Mouse (Mus musculus): Measurements from ENCODE around the gene Duxf3. TPM values are rescaled to one million over a fixed set of nuclear protein-coding genes. Genes with fewer than 3 reads are reported as not detected.

The Duxf3 gene
- polyA plus RNA-seq, 1 experiment from 2014 or later = not detected

- ATAC-seq (ENCODE audit: extremely low read depth, insufficient number of reproducible peaks, low FRiP score, low TSS enrichment) = no peak
- Histone ChIP-seq H3K4me2 (no peak overlapping the region), H3K27ac (replicated peaks) (no peak overlapping the region), H3K9me3 (peaks cover 3% of the 10 kb centered on the region), H3K9ac (no peak overlapping the region), H3K4me1 (no peaks in the 10 kb centered on the region), H3K4me3 (no peak overlapping the region), H3K27me3 (replicated peaks) (no peaks in the 10 kb centered on the region), H3K36me3 (no peaks in the 10 kb centered on the region)
- WGBS = 71% methylated on average over 6 of the region's 6 CpGs
Measured at GRCm38 (mm10) chr10:58220726-58221125, 11.7 kb downstream of the Duxf3 start.

GRCm38 (mm10) chr10:58217366-58217765 lies 15.1 kb downstream of the Duxf3 start:
- no peaks in the 10 kb centered on the region for H3K4me1 ChIP-seq
- no peak overlapping the region for H3K4me2 ChIP-seq
- H3K36me3 ChIP-seq = no peaks in the 10 kb centered on the region
- WGBS = 66% methylated on average over 3 of the region's 3 CpGs
- H3K9me3 ChIP-seq = peaks cover 4% of the 10 kb centered on the region
- H3K27me3 ChIP-seq (replicated peaks) = no peaks in the 10 kb centered on the region
- no peak overlapping the region for H3K27ac ChIP-seq (replicated peaks)
- no peak overlapping the region for H3K9ac ChIP-seq
- ATAC-seq (ENCODE audit: extremely low read depth, insufficient number of reproducible peaks, low FRiP score, low TSS enrichment) = no peak
- H3K4me3 ChIP-seq = no peak overlapping the region

- 0 out of 2 replicates have a peak, but pooled peaks cover 12% of the 10 kb centered on the region for H3K9me3 ChIP-seq
- H3K9ac ChIP-seq = no peak overlapping the region
- H3K4me1 ChIP-seq = no peaks in the 10 kb centered on the region
- 70% methylated on average over 1 of the region's 1 CpGs for WGBS
- H3K27me3 ChIP-seq (replicated peaks) = no peaks in the 10 kb centered on the region
- H3K36me3 ChIP-seq = no peaks in the 10 kb centered on the region
- no peak for ATAC-seq (ENCODE audit: extremely low read depth, insufficient number of reproducible peaks, low FRiP score, low TSS enrichment)
- H3K4me2 ChIP-seq = no peak overlapping the region
- H3K27ac ChIP-seq (replicated peaks) = no peak overlapping the region
- no peak overlapping the region for H3K4me3 ChIP-seq
Measured at GRCm38 (mm10) chr10:58215353-58215752, 17.1 kb downstream of the Duxf3 start.

GRCm38 (mm10) chr10:58214934-58215333 lies 17.5 kb downstream of the Duxf3 start:
- Histone ChIP-seq H3K9ac (no peak overlapping the region), H3K27me3 (replicated peaks) (no peaks in the 10 kb centered on the region), H3K27ac (replicated peaks) (no peak overlapping the region), H3K4me3 (no peak overlapping the region), H3K4me2 (no peak overlapping the region), H3K9me3 (0 out of 2 replicates have a peak, but pooled peaks cover 12% of the 10 kb centered on the region), H3K4me1 (no peaks in the 10 kb centered on the region), H3K36me3 (no peaks in the 10 kb centered on the region)
- WGBS = 72% methylated on average over 5 of the region's 5 CpGs
- no peak for ATAC-seq (ENCODE audit: extremely low read depth, insufficient number of reproducible peaks, low FRiP score, low TSS enrichment)

GRCm38 (mm10) chr10:58214497-58214896 lies 18.0 kb downstream of the Duxf3 start:
- no peak for ATAC-seq (ENCODE audit: extremely low read depth, insufficient number of reproducible peaks, low FRiP score, low TSS enrichment)
- 0 out of 2 replicates have a peak, but pooled peaks cover 15% of the 10 kb centered on the region for H3K9me3 ChIP-seq
- H3K36me3 ChIP-seq = no peaks in the 10 kb centered on the region
- H3K4me1 ChIP-seq = no peaks in the 10 kb centered on the region
- no peaks in the 10 kb centered on the region for H3K27me3 ChIP-seq (replicated peaks)
- H3K4me3 ChIP-seq = no peak overlapping the region
- no peak overlapping the region for H3K27ac ChIP-seq (replicated peaks)
- no peak overlapping the region for H3K9ac ChIP-seq
- H3K4me2 ChIP-seq = no peak overlapping the region

GRCm38 (mm10) chr10:58212230-58212629 lies 20.2 kb downstream of the Duxf3 start:
- Histone ChIP-seq H3K36me3 (no peaks in the 10 kb centered on the region), H3K9ac (no peak overlapping the region), H3K4me1 (no peaks in the 10 kb centered on the region), H3K27ac (replicated peaks) (no peak overlapping the region), H3K4me3 (no peak overlapping the region), H3K4me2 (no peak overlapping the region), H3K9me3 (peaks cover 23% of the 10 kb centered on the region), H3K27me3 (replicated peaks) (no peaks in the 10 kb centered on the region)
- 64% methylated on average over 7 of the region's 7 CpGs for WGBS
- ATAC-seq (ENCODE audit: extremely low read depth, insufficient number of reproducible peaks, low FRiP score, low TSS enrichment) = no peak

- ATAC-seq (ENCODE audit: extremely low read depth, insufficient number of reproducible peaks, low FRiP score, low TSS enrichment) = no peak
- no peaks in the 10 kb centered on the region for H3K27me3 ChIP-seq (replicated peaks)
- no peaks in the 10 kb centered on the region for H3K4me1 ChIP-seq
- peaks cover 28% of the 10 kb centered on the region for H3K9me3 ChIP-seq
- H3K27ac ChIP-seq (replicated peaks) = no peak overlapping the region
- no peaks in the 10 kb centered on the region for H3K36me3 ChIP-seq
- WGBS = 69% methylated on average over 2 of the region's 2 CpGs
- no peak overlapping the region for H3K9ac ChIP-seq
- H3K4me2 ChIP-seq = no peak overlapping the region
- H3K4me3 ChIP-seq = no peak overlapping the region
Measured at GRCm38 (mm10) chr10:58211213-58211612, 21.3 kb downstream of the Duxf3 start.

- no peak overlapping the region for H3K4me3 ChIP-seq
- H3K36me3 ChIP-seq = no peaks in the 10 kb centered on the region
- H3K27me3 ChIP-seq (replicated peaks) = no peaks in the 10 kb centered on the region
- ATAC-seq (ENCODE audit: extremely low read depth, insufficient number of reproducible peaks, low FRiP score, low TSS enrichment) = no peak
- H3K4me1 ChIP-seq = no peaks in the 10 kb centered on the region
- H3K9ac ChIP-seq = no peak overlapping the region
- H3K27ac ChIP-seq (replicated peaks) = no peak overlapping the region
- WGBS = 53% methylated on average over 1 of the region's 1 CpGs
- no peak overlapping the region for H3K4me2 ChIP-seq
- peaks cover 33% of the 10 kb centered on the region for H3K9me3 ChIP-seq
Measured at GRCm38 (mm10) chr10:58210514-58210913, 22.0 kb downstream of the Duxf3 start.

- Histone ChIP-seq H3K4me2 (no peak overlapping the region), H3K4me1 (no peaks in the 10 kb centered on the region), H3K4me3 (no peak overlapping the region), H3K36me3 (no peaks in the 10 kb centered on the region), H3K27me3 (replicated peaks) (no peaks in the 10 kb centered on the region), H3K27ac (replicated peaks) (no peak overlapping the region), H3K9me3 (peaks cover 33% of the 10 kb centered on the region), H3K9ac (no peak overlapping the region)
- 54% methylated on average over 2 of the region's 2 CpGs for WGBS
- ATAC-seq (ENCODE audit: extremely low read depth, insufficient number of reproducible peaks, low FRiP score, low TSS enrichment) = no peak
Measured at GRCm38 (mm10) chr10:58209710-58210467, 22.6 kb downstream of the Duxf3 start.

- Histone ChIP-seq H3K36me3 (no peaks in the 10 kb centered on the region), H3K4me2 (no peak overlapping the region), H3K27me3 (replicated peaks) (no peaks in the 10 kb centered on the region), H3K9ac (no peak overlapping the region), H3K4me1 (no peaks in the 10 kb centered on the region), H3K4me3 (no peak overlapping the region), H3K9me3 (peaks cover 26% of the 10 kb centered on the region), H3K27ac (replicated peaks) (no peak overlapping the region)
- WGBS = 75% methylated on average over 4 of the region's 4 CpGs
- ATAC-seq (ENCODE audit: extremely low read depth, insufficient number of reproducible peaks, low FRiP score, low TSS enrichment) = no peak
Measured at GRCm38 (mm10) chr10:58206639-58207404, 25.7 kb downstream of the Duxf3 start.

GRCm38 (mm10) chr10:58205986-58206385 lies 26.5 kb downstream of the Duxf3 start:
- no peak overlapping the region for H3K4me3 ChIP-seq
- no peak for ATAC-seq (ENCODE audit: extremely low read depth, insufficient number of reproducible peaks, low FRiP score, low TSS enrichment)
- 28% methylated on average over 1 of the region's 1 CpGs for WGBS

More at GRCm38 (mm10) chr10:58205986-58206385, 26.5 kb downstream of the Duxf3 start:
- Histone ChIP-seq H3K4me1 (no peaks in the 10 kb centered on the region), H3K27ac (replicated peaks) (no peak overlapping the region), H3K9me3 (peaks cover 22% of the 10 kb centered on the region), H3K36me3 (no peaks in the 10 kb centered on the region), H3K9ac (no peak overlapping the region), H3K4me2 (no peak overlapping the region), H3K27me3 (replicated peaks) (no peaks in the 10 kb centered on the region)

All from heart, embryonic 13.5 days (tissue).